Mouse (Mus musculus) myocyte (in vitro differentiated cells): ENCODE measurements at regions not wholly inside any gene's neighbourhood (a gene's known extent, or its start where the extent isn't known, plus 50 kb on each side); places are given as distances from the start of the nearest gene placed in this dataset.

Experiments
- H3K27me3 ChIP-seq: one replicate; pipeline ENCODE4 v1.6.1; 2011; ENCODE audit not compliant: control insufficient read depth, insufficient read depth, insufficient read length
- H3K36me3 ChIP-seq: one replicate; pipeline ENCODE4 v1.6.1; 2011; ENCODE audit not compliant: control insufficient read depth, insufficient read depth
- H3K4me2 ChIP-seq: one replicate; pipeline ENCODE4 v1.6.1; 2011; ENCODE audit warnings: low read depth, control low read depth
- H3K4me3 ChIP-seq: one replicate; pipeline ENCODE4 v1.5.1; 2011; ENCODE audit warnings: mild to moderate bottlenecking, control low read depth, moderate library complexity
- H3K79me2 ChIP-seq: one replicate; pipeline ENCODE4 v1.6.1; 2011; ENCODE audit not compliant: control insufficient read depth, insufficient read depth
- H3ac ChIP-seq: one replicate; pipeline ENCODE4 v1.6.1; 2011; ENCODE audit not compliant: control insufficient read depth, insufficient read length
- CEBPB ChIP-seq: IDR thresholded peaks from 2 replicates; pipeline ENCODE4 v1.6.1; 2011; ENCODE audit warnings: mild to moderate bottlenecking, moderate library complexity; ENCODE audit not compliant: poor library complexity, insufficient read depth, severe bottlenecking
- E2F4 ChIP-seq: IDR thresholded peaks from one replicate; pipeline ENCODE4 v1.6.1; 2011; ENCODE audit warnings: mild to moderate bottlenecking, control low read depth, moderate library complexity; ENCODE audit not compliant: insufficient read depth
- MAX ChIP-seq: IDR thresholded peaks from one replicate; pipeline ENCODE4 v1.6.1; 2011; ENCODE audit warnings: low read depth, mild to moderate bottlenecking, control low read depth
- MYOD1 ChIP-seq, 3 experiments: IDR thresholded peaks; one replicate each; pipeline ENCODE4 v1.6.1; 2011; ENCODE audit warnings: control low read depth in 2 of 3, low read depth in 2 of 3, mild to moderate bottlenecking in 2 of 3, moderate library complexity in 1 of 3; ENCODE audit not compliant: insufficient read length in 2 of 3, control insufficient read depth in 1 of 3
- MYOG ChIP-seq, 3 experiments: IDR thresholded peaks; one replicate each; pipeline ENCODE4 v1.6.1; 2011; ENCODE audit warnings: control low read depth in 2 of 3, low read depth in 2 of 3, mild to moderate bottlenecking in 2 of 3; ENCODE audit not compliant: insufficient read length in 2 of 3, control insufficient read depth in 1 of 3, insufficient read depth in 1 of 3
- POLR2A ChIP-seq: IDR thresholded peaks from one replicate; pipeline ENCODE4 v1.6.1; 2011; ENCODE audit warnings: low read depth, mild to moderate bottlenecking, control low read depth, moderate library complexity; ENCODE audit not compliant: insufficient read length
- POLR2AphosphoS2 ChIP-seq: IDR thresholded peaks from one replicate; pipeline ENCODE4 v1.6.1; 2011; ENCODE audit warnings: low read depth, control low read depth; ENCODE audit not compliant: insufficient read length
- REST ChIP-seq: IDR thresholded peaks from one replicate; pipeline ENCODE4 v1.6.1; 2011; ENCODE audit warnings: mild to moderate bottlenecking, control low read depth, moderate library complexity; ENCODE audit not compliant: insufficient read depth, insufficient read length
- SRF ChIP-seq: IDR thresholded peaks from one replicate; pipeline ENCODE4 v1.6.1; 2011; ENCODE audit warnings: low read depth; ENCODE audit not compliant: control insufficient read depth, insufficient read length
- TCF12 ChIP-seq: IDR thresholded peaks from one replicate; pipeline ENCODE4 v1.6.1; 2011; ENCODE audit warnings: mild to moderate bottlenecking, control low read depth; ENCODE audit not compliant: poor library complexity, insufficient read depth, severe bottlenecking
- TCF3 ChIP-seq: IDR thresholded peaks from one replicate; pipeline ENCODE4 v1.6.1; 2011; ENCODE audit warnings: low read depth, control low read depth; ENCODE audit not compliant: insufficient read length
- USF1 ChIP-seq: IDR thresholded peaks from one replicate; pipeline ENCODE4 v1.6.1; 2011; ENCODE audit warnings: low read depth, mild to moderate bottlenecking, control low read depth, moderate library complexity

DNA sequence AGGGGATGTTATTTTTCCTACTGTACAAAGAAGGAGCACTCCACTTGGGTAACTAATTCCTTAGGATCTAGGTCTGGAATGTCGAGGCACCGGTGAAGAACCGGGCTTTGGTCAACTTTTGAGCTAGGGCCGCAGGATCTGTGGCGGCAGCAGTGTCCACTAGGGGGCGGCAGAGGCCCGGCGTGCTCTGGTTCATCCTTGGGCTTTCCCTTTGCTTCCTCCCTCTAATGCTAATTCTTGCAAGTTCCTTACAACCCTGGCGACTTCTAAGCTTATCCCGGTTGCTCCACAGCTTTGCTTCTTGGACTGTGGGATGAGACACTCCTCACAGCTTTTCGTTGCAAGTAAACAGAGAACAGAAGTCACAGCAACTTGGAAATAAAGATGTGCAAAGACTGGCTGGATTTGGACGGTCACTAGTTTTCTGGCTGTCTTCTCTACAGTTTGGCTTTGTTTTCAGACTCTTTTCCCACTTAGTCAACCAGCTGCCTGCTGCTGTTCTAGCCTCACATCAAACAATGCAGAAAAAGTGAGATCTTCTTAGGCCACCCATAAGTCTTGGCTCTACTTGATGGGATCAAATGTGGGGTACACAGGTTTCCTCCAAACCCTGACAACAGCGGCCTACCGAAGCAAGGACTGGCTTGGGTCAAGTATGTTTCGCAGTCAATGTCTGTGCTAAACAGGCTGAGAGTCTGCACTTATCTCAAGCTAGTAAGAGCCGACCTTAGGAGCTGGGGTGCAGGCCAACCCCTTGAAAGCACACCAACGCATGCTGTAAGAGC lies 51.2 kb upstream of the Tmem72 start:
- Histone ChIP-seq H3ac (no peak overlapping the region), H3K36me3 (no peaks in the 10 kb centered on the region), H3K4me2 (no peak overlapping the region), H3K4me3 (no peak overlapping the region), H3K27me3 (peaks cover 11% of the 10 kb centered on the region), H3K79me2 (no peaks in the 10 kb centered on the region)
- TF ChIP-seq POLR2AphosphoS2 (no peak), POLR2A (no peak), SRF (no peak), E2F4 (no peak), USF1 (no peak)

DNA sequence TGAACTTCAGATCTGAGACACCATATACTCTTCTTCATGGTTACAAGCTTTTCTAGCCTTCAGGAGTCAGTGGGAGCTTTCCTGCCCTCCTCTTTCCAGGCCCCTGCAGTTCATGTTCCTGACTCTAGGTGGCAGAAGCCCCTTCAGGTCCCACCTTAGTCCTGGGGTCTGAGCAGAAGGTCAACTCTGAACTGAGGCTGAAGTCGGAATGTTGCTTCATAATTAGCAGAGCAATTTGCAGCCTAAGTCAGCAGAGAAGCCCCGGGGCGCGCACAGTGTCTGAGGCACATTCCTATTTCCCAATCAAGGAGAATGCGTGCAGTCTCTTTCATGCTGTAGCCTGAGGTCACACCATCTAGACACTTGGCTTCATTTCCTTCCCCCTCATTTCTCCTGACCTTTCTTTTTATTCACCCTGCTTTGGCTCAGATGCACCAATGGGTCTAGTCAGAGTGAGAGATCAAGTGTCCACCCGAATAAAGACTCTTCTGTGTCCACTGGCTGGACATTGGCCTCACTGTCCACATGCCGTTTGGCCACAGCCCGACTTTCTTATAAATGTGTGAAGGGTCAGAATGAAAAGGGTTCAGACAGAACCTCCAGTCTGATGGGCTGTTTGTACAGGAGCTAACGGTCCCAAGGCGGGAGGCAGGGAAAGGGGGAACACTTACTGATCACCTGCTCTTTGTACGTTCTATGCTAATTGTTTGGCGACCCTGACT lies 58.4 kb upstream of the Tmem72 start:
- TF ChIP-seq USF1: no peak
- TF ChIP-seq TCF12: no peak
- no peak for TF ChIP-seq E2F4
- no peak for TF ChIP-seq POLR2A
- no peak for TF ChIP-seq CEBPB
- no peak for TF ChIP-seq REST
- TF ChIP-seq MAX: no peak
- Histone ChIP-seq H3K27me3 (peaks cover 4% of the 10 kb centered on the region), H3K36me3 (no peaks in the 10 kb centered on the region), H3K4me3 (no peak overlapping the region), H3K4me2 (no peak overlapping the region), H3K79me2 (no peaks in the 10 kb centered on the region), H3ac (no peak overlapping the region)

DNA sequence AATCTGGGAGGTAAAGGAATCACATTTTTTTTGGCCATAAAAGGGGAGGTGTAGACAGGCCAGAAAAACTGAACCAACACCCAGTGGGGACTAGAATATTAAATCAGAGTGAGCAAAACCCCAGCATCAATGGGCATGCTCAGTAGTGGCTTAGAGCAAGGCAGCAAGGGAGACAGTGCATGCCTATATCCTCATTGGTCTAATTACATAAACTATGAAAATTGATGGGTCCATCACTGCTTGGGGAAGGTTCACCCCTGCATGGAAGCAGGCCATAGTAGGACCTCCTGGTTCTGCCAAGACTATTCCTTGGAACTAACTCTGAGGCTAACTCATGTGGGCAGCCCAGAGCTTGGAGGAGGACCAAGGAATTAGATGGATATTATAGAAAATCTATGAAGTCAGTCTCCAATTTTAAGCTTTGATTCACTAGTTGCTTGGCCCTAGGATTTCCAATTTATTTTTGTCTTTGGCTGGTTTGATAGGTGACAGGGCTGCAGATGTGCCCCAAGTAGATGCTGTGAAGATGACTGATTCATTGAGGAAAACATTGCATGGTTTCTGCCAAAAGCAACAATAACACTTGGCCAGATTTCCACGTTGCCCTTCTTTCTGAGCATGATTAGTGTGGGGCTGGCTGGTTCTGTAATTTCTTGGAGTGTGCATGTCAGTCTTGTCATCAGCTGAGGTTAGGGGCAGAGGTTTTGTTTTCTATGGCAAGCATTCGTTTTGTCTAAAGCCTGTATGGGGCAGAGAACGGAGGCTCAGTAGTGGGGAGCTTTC lies 70.0 kb upstream of the Tmem72 start:
- Histone ChIP-seq H3K4me3 (no peak overlapping the region), H3K79me2 (no peaks in the 10 kb centered on the region), H3ac (no peak overlapping the region), H3K36me3 (no peaks in the 10 kb centered on the region), H3K27me3 (no peaks in the 10 kb centered on the region), H3K4me2 (no peak overlapping the region)
- TF ChIP-seq POLR2A: no peak
- TF ChIP-seq USF1: no peak
- no peak for TF ChIP-seq REST
- TF ChIP-seq TCF12: no peak
- no peak for TF ChIP-seq CEBPB
- no peak for TF ChIP-seq TCF3
- no peak for TF ChIP-seq POLR2AphosphoS2
- no peak for TF ChIP-seq MYOG (IDR thresholded peaks at IDR 0.05; ENCODE audit: control insufficient read depth in 1 of 3, insufficient read depth in 1 of 3, insufficient read length in 2 of 3, low read depth in 2 of 3)
- no peak for TF ChIP-seq SRF
- TF ChIP-seq MAX: no peak
- TF ChIP-seq MYOD1 (IDR thresholded peaks at IDR 0.05; ENCODE audit: control insufficient read depth in 1 of 3, insufficient read length in 2 of 3, low read depth in 2 of 3): no peak
- TF ChIP-seq E2F4: no peak

DNA sequence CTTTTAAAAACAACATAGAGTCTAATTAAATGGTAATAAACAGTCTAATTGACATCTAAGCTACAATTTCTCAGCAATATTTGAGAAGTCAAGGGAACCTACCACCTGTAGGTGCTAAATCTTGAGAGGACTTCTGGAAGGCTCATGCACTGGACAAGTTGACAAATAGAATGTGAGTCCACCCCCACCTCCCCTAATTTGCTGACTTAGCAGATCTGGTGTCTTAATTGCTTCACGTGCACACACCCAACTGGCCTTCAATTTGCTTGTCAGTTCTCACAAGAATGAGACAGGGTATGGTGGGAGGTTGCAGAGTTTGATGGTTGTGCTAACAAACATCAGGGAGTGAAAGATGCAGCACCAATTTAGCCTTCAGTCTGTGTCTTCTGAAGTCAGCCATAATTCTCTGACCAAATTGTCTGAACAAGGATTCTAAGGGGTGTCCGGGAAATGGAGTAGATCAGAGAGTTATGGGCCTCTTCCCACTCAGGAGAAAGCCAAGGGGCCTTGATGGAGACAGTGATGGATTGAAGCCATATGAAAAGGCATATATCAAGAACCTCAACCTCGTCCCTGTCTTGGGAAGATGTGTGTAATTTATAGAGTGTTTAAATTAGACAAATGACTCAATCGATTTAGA lies 76.7 kb upstream of the Tmem72 start:
- H3K4me3 ChIP-seq: no peak overlapping the region
- no peaks in the 10 kb centered on the region for H3K79me2 ChIP-seq
- no peak overlapping the region for H3K4me2 ChIP-seq
- TF ChIP-seq MYOD1 (IDR thresholded peaks at IDR 0.05; ENCODE audit: control insufficient read depth in 1 of 3, insufficient read length in 2 of 3, low read depth in 2 of 3) (no peak), USF1 (no peak), POLR2AphosphoS2 (no peak), REST (no peak), MAX (no peak), CEBPB (no peak), TCF12 (no peak), MYOG (IDR thresholded peaks at IDR 0.05; ENCODE audit: control insufficient read depth in 1 of 3, insufficient read depth in 1 of 3, insufficient read length in 2 of 3, low read depth in 2 of 3) (no peak), POLR2A (no peak), E2F4 (no peak), TCF3 (no peak)
- no peak overlapping the region for H3ac ChIP-seq
- no peaks in the 10 kb centered on the region for H3K27me3 ChIP-seq
- no peaks in the 10 kb centered on the region for H3K36me3 ChIP-seq
